Mouse (Mus musculus) retina, adult 2 months (tissue): ENCODE measurements around the gene Ctsl.

Experiments
- DNase-seq: peaks from one replicate; pipeline ENCODE4 v3.0.0-alpha.2; 2012; ENCODE audit warnings: low read depth, low spot score

Gene Ctsl

GRCm38 (mm10) chr13:64373695-64374094 lies 3.0 kb upstream of the Ctsl start:
- no peak for DNase-seq

- DNase-seq: no peak
Measured at GRCm38 (mm10) chr13:64369805-64370172, 901 bp downstream of the Ctsl start.

GRCm38 (mm10) chr13:64368596-64368995 lies 2.1 kb downstream of the Ctsl start:
- DNase-seq: no peak

GRCm38 (mm10) chr13:64367615-64368014 lies 3.1 kb downstream of the Ctsl start:
- no peak for DNase-seq

GRCm38 (mm10) chr13:64365326-64365725 lies 5.4 kb downstream of the Ctsl start:
- DNase-seq: no peak

GRCm38 (mm10) chr13:64364258-64364657 lies 6.4 kb downstream of the Ctsl start:
- DNase-seq: no peak

GRCm38 (mm10) chr13:64362139-64362538 lies 8.6 kb downstream of the Ctsl start:
- no peak for DNase-seq

- no peak for DNase-seq
Measured at GRCm38 (mm10) chr13:64361020-64361419, 9.7 kb downstream of the Ctsl start.

- no peak for DNase-seq
Measured at GRCm38 (mm10) chr13:64359702-64360101, 11.0 kb downstream of the Ctsl start.

- DNase-seq: no peak
Measured at GRCm38 (mm10) chr13:64358476-64358875, 12.2 kb downstream of the Ctsl start.

- DNase-seq: no peak
Measured at GRCm38 (mm10) chr13:64357389-64357788, 13.3 kb downstream of the Ctsl start.

GRCm38 (mm10) chr13:64349474-64349873 lies 21.2 kb downstream of the Ctsl start:
- no peak for DNase-seq

- DNase-seq: peak; percentile 16
Measured at GRCm38 (mm10) chr13:64344082-64344501, 26.6 kb downstream of the Ctsl start.

GRCm38 (mm10) chr13:64343598-64343997 lies 27.1 kb downstream of the Ctsl start:
- peak; percentile 11 for DNase-seq

GRCm38 (mm10) chr13:64335546-64336132 lies 35.1 kb downstream of the Ctsl start:
- DNase-seq: no peak

- no peak for DNase-seq
Measured at GRCm38 (mm10) chr13:64333102-64333501, 37.6 kb downstream of the Ctsl start.

GRCm38 (mm10) chr13:64332321-64332720 lies 38.4 kb downstream of the Ctsl start:
- DNase-seq: no peak

GRCm38 (mm10) chr13:64322561-64323281 lies 48.0 kb downstream of the Ctsl start:
- no peak for DNase-seq

- DNase-seq: no peak
Measured at GRCm38 (mm10) chr13:64320334-64320733, 50.4 kb downstream of the Ctsl start.

GRCm38 (mm10) chr13:64319782-64320181 lies 50.9 kb downstream of the Ctsl start:
- no peak for DNase-seq

- DNase-seq: no peak
Measured at GRCm38 (mm10) chr13:64318355-64318754, 52.3 kb downstream of the Ctsl start.

GRCm38 (mm10) chr13:64315483-64316050 lies 55.1 kb downstream of the Ctsl start:
- DNase-seq: peak; percentile 33

- no peak for DNase-seq
Measured at GRCm38 (mm10) chr13:64314041-64314440, 56.6 kb downstream of the Ctsl start.
